Mouse (Mus musculus): ENCODE measurements around the gene Lrp8. TPM values are rescaled to one million over a fixed set of nuclear protein-coding genes. Genes with fewer than 3 reads are reported as not detected.

Lrp8 gene
- polyA plus RNA-seq, 1 experiment from 2014 or later = 71.4 TPM

- ATAC-seq (ENCODE audit: low read depth) = no peak
- no peak overlapping the region for H3K4me2 ChIP-seq (ENCODE audit: low read depth, low read length)
- H3K4me3 ChIP-seq (ENCODE audit: low read depth, low read length) = no peak overlapping the region
- 98% methylated on average over 10 of the region's 10 CpGs for WGBS
- H3K27ac ChIP-seq (ENCODE audit: low read depth, low read length) = no peak overlapping the region
- no peaks in the 10 kb centered on the region for H3K4me1 ChIP-seq (ENCODE audit: control insufficient read depth, insufficient read depth, low read length)
- no peak overlapping the region for H3K9ac ChIP-seq (replicated peaks; ENCODE audit: low read depth, low read length)
- H3K36me3 ChIP-seq (ENCODE audit: control insufficient read depth, insufficient read depth, low read length) = no peaks in the 10 kb centered on the region
- H3K27me3 ChIP-seq (ENCODE audit: control insufficient read depth, insufficient read depth, low read length) = no peaks in the 10 kb centered on the region
- no peaks in the 10 kb centered on the region for H3K9me3 ChIP-seq (ENCODE audit: control insufficient read depth, low read length)
These were observed 102.2 kb downstream of the Lrp8 start for GRCm38 (mm10) chr4:107904252-107904651.

GRCm38 (mm10) chr4:107906561-107906960 lies 104.5 kb downstream of the Lrp8 start:
- Histone ChIP-seq H3K9ac (replicated peaks; ENCODE audit: low read depth, low read length) (no peak overlapping the region), H3K36me3 (ENCODE audit: control insufficient read depth, insufficient read depth, low read length) (no peaks in the 10 kb centered on the region), H3K27me3 (ENCODE audit: control insufficient read depth, insufficient read depth, low read length) (no peaks in the 10 kb centered on the region), H3K4me2 (ENCODE audit: low read depth, low read length) (no peak overlapping the region), H3K4me3 (ENCODE audit: low read depth, low read length) (no peak overlapping the region), H3K4me1 (ENCODE audit: control insufficient read depth, insufficient read depth, low read length) (no peaks in the 10 kb centered on the region), H3K27ac (ENCODE audit: low read depth, low read length) (no peak overlapping the region), H3K9me3 (ENCODE audit: control insufficient read depth, low read length) (no peaks in the 10 kb centered on the region)
- whole genome bisulfite sequencing = 95% methylated on average over 9 of the region's 9 CpGs
- no peak for ATAC-seq (ENCODE audit: low read depth)

- Histone ChIP-seq H3K4me1 (ENCODE audit: control insufficient read depth, insufficient read depth, low read length) (no peaks in the 10 kb centered on the region), H3K9ac (replicated peaks; ENCODE audit: low read depth, low read length) (no peak overlapping the region), H3K9me3 (ENCODE audit: control insufficient read depth, low read length) (no peaks in the 10 kb centered on the region), H3K4me2 (ENCODE audit: low read depth, low read length) (no peak overlapping the region), H3K4me3 (ENCODE audit: low read depth, low read length) (no peak overlapping the region), H3K36me3 (ENCODE audit: control insufficient read depth, insufficient read depth, low read length) (peaks cover 5% of the 10 kb centered on the region; the same call in 1 of the 2 replicates), H3K27me3 (ENCODE audit: control insufficient read depth, insufficient read depth, low read length) (no peaks in the 10 kb centered on the region), H3K27ac (ENCODE audit: low read depth, low read length) (no peak overlapping the region)
- 94% methylated on average over 4 of the region's 4 CpGs for WGBS
- no peak for ATAC-seq (ENCODE audit: low read depth)
These were observed 108.0 kb downstream of the Lrp8 start for GRCm38 (mm10) chr4:107910020-107910419.

- H3K4me2 ChIP-seq (ENCODE audit: low read depth, low read length) = no peak overlapping the region
- H3K9ac ChIP-seq (replicated peaks; ENCODE audit: low read depth, low read length) = no peak overlapping the region
- no peak overlapping the region for H3K4me3 ChIP-seq (ENCODE audit: low read depth, low read length)
- H3K9me3 ChIP-seq (ENCODE audit: control insufficient read depth, low read length) = no peaks in the 10 kb centered on the region
- 88% methylated on average over 2 of the region's 2 CpGs for WGBS
- H3K36me3 ChIP-seq (ENCODE audit: control insufficient read depth, insufficient read depth, low read length) = no peaks in the 10 kb centered on the region
- ATAC-seq (ENCODE audit: low read depth) = no peak
- H3K27ac ChIP-seq (ENCODE audit: low read depth, low read length) = no peak overlapping the region
- no peaks in the 10 kb centered on the region for H3K27me3 ChIP-seq (ENCODE audit: control insufficient read depth, insufficient read depth, low read length)
- H3K4me1 ChIP-seq (ENCODE audit: control insufficient read depth, insufficient read depth, low read length) = no peaks in the 10 kb centered on the region
These were observed 118.3 kb downstream of the Lrp8 start for GRCm38 (mm10) chr4:107920336-107920735.

GRCm38 (mm10) chr4:107921152-107921695 lies 119.2 kb downstream of the Lrp8 start:
- no peaks in the 10 kb centered on the region for H3K27me3 ChIP-seq (ENCODE audit: control insufficient read depth, insufficient read depth, low read length)
- no peaks in the 10 kb centered on the region for H3K9me3 ChIP-seq (ENCODE audit: control insufficient read depth, low read length)
- H3K4me3 ChIP-seq (ENCODE audit: low read depth, low read length) = no peak overlapping the region
- H3K27ac ChIP-seq (ENCODE audit: low read depth, low read length) = no peak overlapping the region
- no peak overlapping the region for H3K9ac ChIP-seq (replicated peaks; ENCODE audit: low read depth, low read length)
- 72% methylated on average over 8 of the region's 8 CpGs for WGBS
- no peak overlapping the region for H3K4me2 ChIP-seq (ENCODE audit: low read depth, low read length)
- no peak for ATAC-seq (ENCODE audit: low read depth)
- H3K4me1 ChIP-seq (ENCODE audit: control insufficient read depth, insufficient read depth, low read length) = no peaks in the 10 kb centered on the region
- H3K36me3 ChIP-seq (ENCODE audit: control insufficient read depth, insufficient read depth, low read length) = no peaks in the 10 kb centered on the region

- WGBS = 47% methylated on average over 4 of the region's 4 CpGs
- no peaks in the 10 kb centered on the region for H3K4me1 ChIP-seq (ENCODE audit: control insufficient read depth, insufficient read depth, low read length)
- H3K27me3 ChIP-seq (ENCODE audit: control insufficient read depth, insufficient read depth, low read length) = no peaks in the 10 kb centered on the region
- H3K36me3 ChIP-seq (ENCODE audit: control insufficient read depth, insufficient read depth, low read length) = no peaks in the 10 kb centered on the region
- H3K9ac ChIP-seq (replicated peaks; ENCODE audit: low read depth, low read length) = no peak overlapping the region
- H3K9me3 ChIP-seq (ENCODE audit: control insufficient read depth, low read length) = no peaks in the 10 kb centered on the region
- no peak overlapping the region for H3K4me3 ChIP-seq (ENCODE audit: low read depth, low read length)
- no peak for ATAC-seq (ENCODE audit: low read depth)
- peak overlapping the region; percentile 83; the same call in 1 of the 2 replicates for H3K4me2 ChIP-seq (ENCODE audit: low read depth, low read length)
- no peak overlapping the region for H3K27ac ChIP-seq (ENCODE audit: low read depth, low read length)
These were observed 119.9 kb downstream of the Lrp8 start for GRCm38 (mm10) chr4:107921952-107922351.

GRCm38 (mm10) chr4:107923145-107923802 lies 121.2 kb downstream of the Lrp8 start, which contains the start of gene Cpt2:
Cpt2 (minus strand) TSS chr4:107923610.
- H3K36me3 ChIP-seq (ENCODE audit: control insufficient read depth, insufficient read depth, low read length) = no peaks in the 10 kb centered on the region
- no peaks in the 10 kb centered on the region for H3K9me3 ChIP-seq (ENCODE audit: control insufficient read depth, low read length)
- H3K9ac ChIP-seq (replicated peaks; ENCODE audit: low read depth, low read length) = peak within 1 kb of the TSS; percentile 74
- H3K4me3 ChIP-seq (ENCODE audit: low read depth, low read length) = peak within 1 kb of the TSS; percentile 68
- whole genome bisulfite sequencing = 1% methylated on average over 38 of the region's 38 CpGs
- no peaks in the 10 kb centered on the region for H3K4me1 ChIP-seq (ENCODE audit: control insufficient read depth, insufficient read depth, low read length)
- H3K27ac ChIP-seq (ENCODE audit: low read depth, low read length) = no peak within 1 kb of the TSS
- H3K4me2 ChIP-seq (ENCODE audit: low read depth, low read length) = peak within 1 kb of the TSS; percentile 83
- no peaks in the 10 kb centered on the region for H3K27me3 ChIP-seq (ENCODE audit: control insufficient read depth, insufficient read depth, low read length)
- ATAC-seq (ENCODE audit: low read depth) = peak; percentile 91

GRCm38 (mm10) chr4:107923803-107924194 lies 121.7 kb downstream of the Lrp8 start:
- no peaks in the 10 kb centered on the region for H3K9me3 ChIP-seq (ENCODE audit: control insufficient read depth, low read length)
- H3K4me3 ChIP-seq (ENCODE audit: low read depth, low read length) = peak overlapping the region; percentile 68
- ATAC-seq (ENCODE audit: low read depth) = 0 out of 2 replicates have a peak, but pooled peaks have one; percentile 3
- 52% methylated on average over 7 of the region's 7 CpGs for WGBS
- peak overlapping the region; percentile 83 for H3K4me2 ChIP-seq (ENCODE audit: low read depth, low read length)
- no peaks in the 10 kb centered on the region for H3K4me1 ChIP-seq (ENCODE audit: control insufficient read depth, insufficient read depth, low read length)
- H3K27ac ChIP-seq (ENCODE audit: low read depth, low read length) = no peak overlapping the region
- no peak overlapping the region for H3K9ac ChIP-seq (replicated peaks; ENCODE audit: low read depth, low read length)
- no peaks in the 10 kb centered on the region for H3K36me3 ChIP-seq (ENCODE audit: control insufficient read depth, insufficient read depth, low read length)
- H3K27me3 ChIP-seq (ENCODE audit: control insufficient read depth, insufficient read depth, low read length) = no peaks in the 10 kb centered on the region
